Mouse (Mus musculus) gastrocnemius, adult 18-20 months (tissue): Measurements from ENCODE around the gene Fam53b. TPM values are rescaled to one million over a fixed set of nuclear protein-coding genes. Genes with fewer than 3 reads are reported as not detected.
A peak's percentile ranks its signal among the peaks of the same experiment; 100 is the strongest.

Experiments
- DNase-seq: peaks from one replicate; pipeline ENCODE4 v3.0.0; 2021; ENCODE audit warnings: low spot score
- long read RNA-seq, 2 experiments: library from polyadenylated mRNA; stranded (forward); transcript quantifications; one replicate each; pipeline ENCODE4 v2.0.0; 2021
- total RNA-seq, 2 experiments: library from RNA; stranded (reverse); gene quantifications; 2 replicates each; pipeline ENCODE4 v1.2.3; 2021

Gene Fam53b
- total RNA-seq, result 10 to 100 TPM; 25.7 to 30.2 TPM
- long read RNA-seq, experiment 1, full-length matches to known transcripts, result 11 of 34 reads
- long read RNA-seq, experiment 1, partial matches to known transcripts, result 1 of 34 reads
- long read RNA-seq, experiment 1, other reads (novel, unspliced or antisense), result 22 of 34 reads
- long read RNA-seq, experiment 2, full-length matches to known transcripts, result 5 of 24 reads
- long read RNA-seq, experiment 2, partial matches to known transcripts, result 8 of 24 reads
- long read RNA-seq, experiment 2, other reads (novel, unspliced or antisense), result 11 of 24 reads

- peak; percentile 68 for DNase-seq
Observed at GRCm38 (mm10) chr7:132813416-132814088, at the start of gene Fam53b. Gene Fam53b, minus strand, starts transcription at chr7:132813886.

GRCm38 (mm10) chr7:132859042-132859958, 45.6 kb upstream of the Fam53b start, which contains the start of gene Abraxas2:
Gene Abraxas2, plus strand, starts transcription at chr7:132859225.
- peak; percentile 91 for DNase-seq

- DNase-seq, result peak; percentile 9
Observed at GRCm38 (mm10) chr7:132858043-132858608, 44.4 kb upstream of the Fam53b start.

GRCm38 (mm10) chr7:132856083-132856482, 42.4 kb upstream of the Fam53b start:
- DNase-seq, result no peak

- no peak for DNase-seq
Observed at GRCm38 (mm10) chr7:132853946-132854345, 40.3 kb upstream of the Fam53b start.

GRCm38 (mm10) chr7:132853361-132853760, 39.7 kb upstream of the Fam53b start:
- DNase-seq, result no peak

GRCm38 (mm10) chr7:132852173-132852844, 38.6 kb upstream of the Fam53b start, which contains the start of gene Eef1akmt2:
Gene Eef1akmt2, minus strand, starts transcription at chr7:132852673.
- peak; percentile 79 for DNase-seq

- no peak for DNase-seq
Observed at GRCm38 (mm10) chr7:132843152-132843551, 29.5 kb upstream of the Fam53b start.

- DNase-seq, result no peak
Observed at GRCm38 (mm10) chr7:132842455-132842854, 28.8 kb upstream of the Fam53b start.

GRCm38 (mm10) chr7:132841287-132841686, 27.6 kb upstream of the Fam53b start:
- no peak for DNase-seq

GRCm38 (mm10) chr7:132830955-132831354, 17.3 kb upstream of the Fam53b start:
- no peak for DNase-seq

GRCm38 (mm10) chr7:132824346-132825022, 10.8 kb upstream of the Fam53b start:
- DNase-seq, result no peak

GRCm38 (mm10) chr7:132823832-132824231, 10.1 kb upstream of the Fam53b start:
- no peak for DNase-seq

GRCm38 (mm10) chr7:132820692-132821091, 7.0 kb upstream of the Fam53b start:
- DNase-seq, result no peak

- DNase-seq, result no peak
Observed at GRCm38 (mm10) chr7:132817056-132817455, 3.4 kb upstream of the Fam53b start.

- no peak for DNase-seq
Observed at GRCm38 (mm10) chr7:132816528-132816927, 2.8 kb upstream of the Fam53b start.

GRCm38 (mm10) chr7:132815081-132815480, 1.4 kb upstream of the Fam53b start:
- no peak for DNase-seq

- DNase-seq, result no peak
Observed at GRCm38 (mm10) chr7:132814089-132814450, 384 bp upstream of the Fam53b start.

- peak; percentile 55 for DNase-seq
Observed at GRCm38 (mm10) chr7:132812619-132813415, 869 bp downstream of the Fam53b start.
